Mouse (Mus musculus) hindbrain, embryonic 11.5 days (tissue): Measurements from ENCODE around the gene Nfkbid. TPM values are rescaled to one million over a fixed set of nuclear protein-coding genes. Genes with fewer than 3 reads are reported as not detected.

Experiments used
- ATAC-seq: fragments of 200-750 bp; cut with Nextera tagmentation; 2 replicates; pipeline ENCODE4 v1.8.0; 2017; ENCODE audit warnings: mild to moderate bottlenecking, moderate TSS enrichment, moderate library complexity; ENCODE audit not compliant: low FRiP score
- DNase-seq: peaks from one replicate; pipeline ENCODE4 v3.0.0-alpha.2; 2015; ENCODE audit warnings: low spot score
- H3K27ac ChIP-seq: fragments of 300-500 bp; sonication (generic); 2 replicates; pipeline ENCODE4 v1.5.1; 2014; ENCODE audit warnings: mild to moderate bottlenecking, low read depth, low read length
- H3K27me3 ChIP-seq: fragments of 300-500 bp; sonication (generic); 2 replicates; pipeline ENCODE4 v1.6.1; 2014; ENCODE audit warnings: mild to moderate bottlenecking, low read length, moderate library complexity, mixed read lengths; ENCODE audit not compliant: control insufficient read depth, insufficient read depth
- H3K36me3 ChIP-seq: fragments of 300-500 bp; sonication (generic); 2 replicates; pipeline ENCODE4 v1.6.1; 2014; ENCODE audit warnings: mild to moderate bottlenecking, low read length, moderate library complexity, mixed read lengths; ENCODE audit not compliant: control insufficient read depth, insufficient read depth
- H3K4me1 ChIP-seq: fragments of 300-500 bp; sonication (generic); replicated peaks from 2 replicates; pipeline ENCODE4 v1.6.1; 2014; ENCODE audit warnings: low read length, mixed read lengths; ENCODE audit not compliant: control insufficient read depth, insufficient read depth
- H3K4me2 ChIP-seq: fragments of 300-500 bp; sonication (generic); replicated peaks from 2 replicates; pipeline ENCODE4 v1.6.1; 2014; ENCODE audit warnings: mild to moderate bottlenecking, low read depth, low read length
- H3K4me3 ChIP-seq: fragments of 300-500 bp; sonication (generic); 2 replicates; pipeline ENCODE4 v1.5.1; 2014; ENCODE audit warnings: low read depth, low read length
- H3K9ac ChIP-seq: fragments of 300-500 bp; sonication (generic); 2 replicates; pipeline ENCODE4 v1.6.1; 2014; ENCODE audit warnings: low read depth, low read length
- H3K9me3 ChIP-seq: fragments of 300-500 bp; sonication (generic); 2 replicates; pipeline ENCODE4 v1.6.1; 2016; ENCODE audit warnings: low read length; ENCODE audit not compliant: control insufficient read depth
- WGBS: fragments of 180-500 bp; shearing (Covaris S2); extraction: QIAGEN DNeasy Blood & Tissue Kit; methylation state at CpG from one replicate; pipeline ENCODE4 v1.1.7; 2014; 5-methylcytosine and 5-hydroxymethylcytosine counted together
- polyA plus RNA-seq: library from polyadenylated mRNA; unstranded; fragments of >200 nt; fragmentation: Nextera tagmentation; extraction: Ambion mirVana; gene quantifications from 2 replicates; pipeline ENCODE4 v1.2.1, GENCODE M21; 2014

Nfkbid gene
- polyA plus RNA-seq, 1 experiment from 2014 or later = 1.8 TPM

DNA sequence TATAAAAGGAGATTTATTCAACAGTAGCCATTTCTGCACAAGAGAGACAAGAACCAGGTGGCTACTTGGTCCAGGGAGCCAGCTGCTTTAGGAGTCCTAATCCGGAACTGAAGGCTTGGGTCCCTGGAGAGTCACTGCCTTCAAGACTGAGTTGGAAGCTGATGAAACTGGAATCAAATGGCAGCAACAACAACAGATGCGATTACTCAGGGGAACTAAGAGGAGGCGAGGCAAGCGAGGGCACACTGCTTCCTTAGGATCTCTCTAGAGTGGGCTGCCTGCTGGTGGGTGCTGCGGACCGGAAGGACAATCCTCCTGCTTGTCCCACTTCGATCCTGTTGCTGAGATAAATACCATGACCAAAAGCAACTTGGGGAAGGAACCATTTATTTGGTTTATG lies 21.9 kb upstream of the Nfkbid start:
- Histone ChIP-seq H3K4me2 (no peak overlapping the region), H3K4me3 (no peak overlapping the region), H3K9ac (no peak overlapping the region), H3K36me3 (no peaks in the 10 kb centered on the region), H3K27ac (no peak overlapping the region), H3K4me1 (no peaks in the 10 kb centered on the region), H3K9me3 (no peaks in the 10 kb centered on the region), H3K27me3 (no peaks in the 10 kb centered on the region)
- 41% methylated on average over 7 of the region's 7 CpGs for WGBS
- ATAC-seq (no peak), DNase-seq (peak; percentile 33)

DNA sequence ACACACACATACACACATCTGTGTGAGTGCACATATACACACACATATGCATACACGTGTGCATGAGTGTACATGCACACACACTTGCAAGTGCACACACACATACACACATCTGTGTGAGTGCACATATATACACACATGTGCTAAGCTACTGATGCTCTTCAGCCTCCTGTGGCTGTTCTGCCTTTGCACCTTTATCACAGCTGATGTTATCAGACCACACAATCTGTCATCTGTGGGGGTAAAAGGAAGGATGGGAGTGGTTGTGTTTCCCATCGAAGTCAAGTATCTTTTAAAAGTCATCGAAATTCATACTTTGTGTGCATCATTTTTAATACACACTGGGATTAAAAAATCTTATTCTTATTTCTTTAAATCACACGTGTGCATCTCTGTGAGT lies 19.2 kb upstream of the Nfkbid start:
- no peaks in the 10 kb centered on the region for H3K4me1 ChIP-seq
- no peaks in the 10 kb centered on the region for H3K36me3 ChIP-seq
- H3K27me3 ChIP-seq = no peaks in the 10 kb centered on the region
- no peak overlapping the region for H3K4me2 ChIP-seq
- no peak overlapping the region for H3K4me3 ChIP-seq
- 78% methylated on average over 4 of the region's 4 CpGs for WGBS
- no peak overlapping the region for H3K27ac ChIP-seq
- no peaks in the 10 kb centered on the region for H3K9me3 ChIP-seq
- no peak overlapping the region for H3K9ac ChIP-seq
- ATAC-seq (no peak), DNase-seq (no peak)

DNA sequence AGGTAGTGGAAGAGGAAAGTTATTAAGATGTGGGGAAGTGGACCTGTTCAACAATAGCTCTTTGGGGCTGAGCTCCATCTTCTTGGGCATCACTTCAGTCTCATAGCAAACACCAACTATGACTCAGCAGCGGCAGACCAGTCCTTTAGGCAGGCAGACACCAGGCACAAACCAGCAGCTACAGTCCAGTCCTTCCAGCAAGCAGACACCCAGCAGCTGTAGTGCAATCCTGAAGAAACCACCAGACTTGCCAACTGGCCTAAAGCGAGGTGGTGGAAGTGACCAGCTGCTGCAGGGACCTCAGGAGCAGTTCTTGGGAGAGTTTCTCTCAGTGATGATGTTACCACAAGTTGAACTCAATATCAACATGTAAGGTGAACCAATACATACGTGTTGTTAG lies 12.9 kb upstream of the Nfkbid start:
- no peaks in the 10 kb centered on the region for H3K36me3 ChIP-seq
- no peak overlapping the region for H3K4me3 ChIP-seq
- ATAC-seq (no peak), DNase-seq (no peak)
- no peak overlapping the region for H3K4me2 ChIP-seq
- no peaks in the 10 kb centered on the region for H3K9me3 ChIP-seq
- H3K27ac ChIP-seq = no peak overlapping the region
- WGBS = 92% methylated on average over 3 of the region's 3 CpGs
- no peaks in the 10 kb centered on the region for H3K4me1 ChIP-seq
- H3K27me3 ChIP-seq = no peaks in the 10 kb centered on the region
- H3K9ac ChIP-seq = no peak overlapping the region

DNA sequence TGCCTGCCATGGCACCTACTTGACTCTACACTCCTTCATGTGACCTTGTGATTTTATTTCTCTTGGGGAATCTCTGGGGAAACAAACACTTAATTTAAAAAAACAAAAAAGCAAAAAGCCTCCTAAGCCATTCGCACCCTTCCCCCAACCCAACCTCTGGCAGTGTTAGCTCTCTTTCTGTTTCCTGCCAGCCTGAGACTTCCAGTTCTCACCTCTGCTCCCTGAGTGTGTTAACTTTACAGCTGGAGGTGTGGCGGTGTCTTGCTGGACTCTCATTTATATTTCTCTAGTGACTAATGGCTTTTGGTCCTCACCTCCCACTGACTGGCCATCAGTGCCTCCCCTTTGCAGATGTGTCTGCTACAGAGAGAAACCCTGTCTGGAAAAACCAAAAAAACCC lies 11.7 kb upstream of the Nfkbid start:
- Histone ChIP-seq H3K27me3 (no peaks in the 10 kb centered on the region), H3K9ac (no peak overlapping the region), H3K4me1 (no peaks in the 10 kb centered on the region), H3K9me3 (no peaks in the 10 kb centered on the region), H3K4me3 (no peak overlapping the region), H3K4me2 (no peak overlapping the region), H3K27ac (no peak overlapping the region), H3K36me3 (no peaks in the 10 kb centered on the region)
- DNase-seq (no peak), ATAC-seq (no peak)
- 71% methylated on average over 2 of the region's 2 CpGs for WGBS

DNA sequence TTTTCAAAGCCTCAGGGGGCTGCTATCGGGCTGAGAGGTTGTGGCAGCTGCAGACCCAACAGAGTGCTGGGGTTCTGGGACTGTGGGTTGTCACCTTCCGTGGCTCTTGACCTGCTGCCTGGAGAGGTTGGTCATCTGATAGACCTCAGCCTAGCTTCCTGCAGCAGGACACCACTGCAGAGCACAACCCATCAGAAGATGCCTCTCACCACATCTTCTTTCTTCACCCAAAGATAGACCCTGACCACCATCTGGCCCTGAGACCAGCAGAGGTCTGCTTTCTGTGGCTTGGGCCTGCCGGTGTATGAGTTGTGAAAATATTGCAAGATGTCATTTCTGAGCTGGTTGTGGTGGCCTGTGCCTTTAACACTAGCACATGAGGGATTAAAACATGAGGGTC lies 10.5 kb upstream of the Nfkbid start:
- Histone ChIP-seq H3K4me3 (no peak overlapping the region), H3K4me1 (no peaks in the 10 kb centered on the region), H3K27me3 (no peaks in the 10 kb centered on the region), H3K36me3 (no peaks in the 10 kb centered on the region), H3K4me2 (no peak overlapping the region), H3K27ac (no peak overlapping the region), H3K9me3 (no peaks in the 10 kb centered on the region), H3K9ac (no peak overlapping the region)
- DNase-seq (no peak), ATAC-seq (no peak)
- 73% methylated on average over 3 of the region's 3 CpGs for WGBS

DNA sequence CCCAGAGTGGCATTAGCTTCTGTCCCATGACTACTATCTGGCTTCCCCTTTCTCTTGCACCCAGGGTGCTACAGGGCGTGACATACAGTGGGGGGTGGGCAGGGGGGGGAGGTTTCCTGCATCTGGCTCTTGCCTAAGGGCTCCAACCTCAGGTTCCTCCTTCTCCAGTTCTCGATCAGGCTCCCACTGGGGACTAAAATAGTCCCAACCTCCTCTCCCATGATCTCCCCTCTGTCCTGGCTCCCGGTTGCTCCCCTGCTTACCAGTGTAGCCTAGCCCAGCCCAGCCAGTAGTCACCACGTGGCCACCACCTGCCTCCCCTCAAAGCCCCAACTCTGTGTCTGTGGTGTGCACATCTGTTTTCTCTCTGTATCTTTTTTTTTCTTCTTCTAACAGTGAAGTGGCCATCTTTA lies 8.8 kb upstream of the Nfkbid start:
- DNase-seq (no peak), ATAC-seq (no peak)
- no peak overlapping the region for H3K27ac ChIP-seq
- no peak overlapping the region for H3K9ac ChIP-seq
- H3K9me3 ChIP-seq = no peaks in the 10 kb centered on the region
- no peaks in the 10 kb centered on the region for H3K4me1 ChIP-seq
- WGBS = 49% methylated on average over 4 of the region's 4 CpGs
- H3K4me2 ChIP-seq = no peak overlapping the region
- no peaks in the 10 kb centered on the region for H3K27me3 ChIP-seq
- no peaks in the 10 kb centered on the region for H3K36me3 ChIP-seq
- H3K4me3 ChIP-seq = no peak overlapping the region

DNA sequence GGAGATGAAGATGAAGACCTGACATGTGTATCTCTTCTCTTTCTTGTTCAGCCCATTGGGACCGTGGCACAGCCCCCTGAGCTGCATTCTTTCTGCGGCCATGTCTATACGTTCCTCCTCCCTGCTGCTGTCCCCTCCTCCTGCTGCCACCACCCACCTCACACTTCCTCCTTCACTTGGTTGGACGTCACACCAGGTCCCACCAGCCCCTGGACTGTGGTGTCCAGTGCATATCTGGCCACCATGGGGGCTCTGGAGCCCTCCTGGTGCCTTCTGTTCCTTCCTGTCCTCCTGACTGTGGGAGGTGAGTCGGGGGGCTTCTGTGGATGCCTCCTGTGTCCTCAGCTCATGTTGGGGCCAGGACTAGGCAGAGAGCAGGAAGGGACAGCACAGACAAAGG lies 7.9 kb upstream of the Nfkbid start, which contains the start of gene Tyrobp:
Tyrobp (plus strand) TSS at position 165 of the 400 bp plus-strand sequence.
- H3K4me3 ChIP-seq = no peak within 1 kb of the TSS
- no peak for DNase-seq
- H3K27me3 ChIP-seq = no peaks in the 10 kb centered on the region
- no peaks in the 10 kb centered on the region for H3K9me3 ChIP-seq
- WGBS = 80% methylated on average over 5 of the region's 5 CpGs
- H3K36me3 ChIP-seq = no peaks in the 10 kb centered on the region
- no peak within 1 kb of the TSS for H3K27ac ChIP-seq
- H3K9ac ChIP-seq = no peak within 1 kb of the TSS
- ATAC-seq = no peak
- no peak within 1 kb of the TSS for H3K4me2 ChIP-seq
- H3K4me1 ChIP-seq = no peaks in the 10 kb centered on the region

DNA sequence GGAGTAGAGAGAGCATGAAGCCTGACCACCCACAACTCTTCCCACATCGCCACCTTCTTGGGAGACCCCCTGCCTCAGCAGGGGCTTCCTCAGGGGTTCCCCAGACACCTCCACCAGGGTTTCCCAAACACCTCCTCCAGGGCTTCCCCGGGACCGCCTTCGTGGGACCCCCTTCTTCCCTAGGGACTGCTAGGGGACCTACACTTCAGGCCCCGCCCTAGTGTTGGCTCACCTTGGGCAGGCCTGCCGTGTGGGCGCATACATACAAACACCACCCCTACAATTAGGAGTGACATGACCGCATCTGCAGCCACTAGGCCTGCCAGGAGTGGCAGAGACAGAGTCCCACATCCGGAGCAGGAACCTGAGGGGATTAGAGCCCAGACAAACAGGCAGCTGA lies 3.7 kb upstream of the Nfkbid start:
- Histone ChIP-seq H3K9me3 (no peaks in the 10 kb centered on the region), H3K4me3 (no peak overlapping the region), H3K36me3 (no peaks in the 10 kb centered on the region), H3K4me2 (no peak overlapping the region), H3K4me1 (no peaks in the 10 kb centered on the region; the same call in 1 of the 2 replicates), H3K9ac (no peak overlapping the region), H3K27ac (no peak overlapping the region), H3K27me3 (no peaks in the 10 kb centered on the region)
- no peak for ATAC-seq
- no peak for DNase-seq
- WGBS = 82% methylated on average over 9 of the region's 9 CpGs

DNA sequence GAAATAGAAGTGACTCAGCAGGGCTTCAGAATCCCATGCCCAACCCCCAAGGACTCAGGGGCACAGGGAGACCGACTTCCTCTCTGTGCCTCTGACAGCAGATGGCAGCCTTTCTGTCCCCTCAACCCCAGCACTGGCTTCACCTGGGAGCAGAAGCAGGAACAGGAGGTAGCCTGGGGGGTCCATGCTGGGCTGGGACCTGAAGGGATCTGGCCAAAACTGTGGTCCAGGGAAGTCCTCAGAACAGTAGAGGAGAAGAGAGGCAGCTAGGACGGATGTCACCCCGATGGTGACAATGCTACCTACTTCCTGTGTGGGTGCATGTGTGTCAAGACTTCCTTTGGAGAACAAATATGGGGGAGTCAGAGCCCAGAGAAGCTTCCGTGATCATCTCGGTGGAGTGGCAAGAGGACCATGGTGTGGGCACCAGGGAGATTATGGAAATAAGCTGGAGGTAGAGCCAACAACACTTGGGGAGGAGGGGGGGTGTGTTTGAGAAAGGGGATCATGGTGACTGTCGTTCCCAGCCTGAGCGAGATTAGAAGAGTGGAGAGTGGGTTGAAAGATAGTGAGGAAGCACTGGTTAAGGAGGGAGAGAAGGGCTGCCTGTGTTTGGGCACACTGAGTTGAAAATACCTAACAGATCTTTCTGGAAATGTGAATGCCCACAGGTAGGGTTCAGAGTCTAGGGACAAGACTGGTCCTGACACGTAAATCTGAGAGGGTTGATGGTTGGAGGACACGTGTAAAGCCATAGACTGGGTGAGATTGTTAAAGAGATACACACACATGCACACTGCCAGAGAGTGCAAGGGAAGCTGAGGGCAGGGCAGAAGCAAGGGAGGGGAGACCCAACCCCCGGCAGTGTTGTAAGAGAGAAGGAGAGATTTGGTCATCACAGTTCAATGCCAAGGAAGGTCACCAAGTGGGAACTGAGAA lies 1.7 kb upstream of the Nfkbid start, which contains the start of gene Hcst:
Hcst (minus strand) TSS at position 294 of the 939 bp plus-strand sequence.
- WGBS = 78% methylated on average over 10 of the region's 10 CpGs

More for the DNA sequence above, 1.7 kb upstream of the Nfkbid start, which contains the start of gene Hcst:
- Histone ChIP-seq H3K36me3 (no peaks in the 10 kb centered on the region), H3K27ac (no peak within 1 kb of the TSS), H3K4me2 (no peak within 1 kb of the TSS), H3K9ac (no peak within 1 kb of the TSS), H3K4me3 (no peak within 1 kb of the TSS), H3K9me3 (no peaks in the 10 kb centered on the region), H3K4me1 (no peaks in the 10 kb centered on the region; the same call in 1 of the 2 replicates), H3K27me3 (0 out of 2 replicates have a peak, but pooled peaks cover 2% of the 10 kb centered on the region)
- ATAC-seq = no peak
- no peak for DNase-seq
